Mouse (Mus musculus) naive thymus-derived CD4-positive, alpha-beta T cell, adult 2 months (primary cell): ENCODE results near the gene Itgb7.

Experiments
- DNase-seq: peaks from one replicate; pipeline ENCODE4 v3.0.0-alpha.2; 2011; ENCODE audit warnings: low read depth

Gene Itgb7

GRCm38 (mm10) chr15:102248812-102249191 lies 17.1 kb upstream of the Itgb7 start:
- no peak for DNase-seq

GRCm38 (mm10) chr15:102248131-102248811 lies 16.5 kb upstream of the Itgb7 start:
- no peak for DNase-seq

DNA sequence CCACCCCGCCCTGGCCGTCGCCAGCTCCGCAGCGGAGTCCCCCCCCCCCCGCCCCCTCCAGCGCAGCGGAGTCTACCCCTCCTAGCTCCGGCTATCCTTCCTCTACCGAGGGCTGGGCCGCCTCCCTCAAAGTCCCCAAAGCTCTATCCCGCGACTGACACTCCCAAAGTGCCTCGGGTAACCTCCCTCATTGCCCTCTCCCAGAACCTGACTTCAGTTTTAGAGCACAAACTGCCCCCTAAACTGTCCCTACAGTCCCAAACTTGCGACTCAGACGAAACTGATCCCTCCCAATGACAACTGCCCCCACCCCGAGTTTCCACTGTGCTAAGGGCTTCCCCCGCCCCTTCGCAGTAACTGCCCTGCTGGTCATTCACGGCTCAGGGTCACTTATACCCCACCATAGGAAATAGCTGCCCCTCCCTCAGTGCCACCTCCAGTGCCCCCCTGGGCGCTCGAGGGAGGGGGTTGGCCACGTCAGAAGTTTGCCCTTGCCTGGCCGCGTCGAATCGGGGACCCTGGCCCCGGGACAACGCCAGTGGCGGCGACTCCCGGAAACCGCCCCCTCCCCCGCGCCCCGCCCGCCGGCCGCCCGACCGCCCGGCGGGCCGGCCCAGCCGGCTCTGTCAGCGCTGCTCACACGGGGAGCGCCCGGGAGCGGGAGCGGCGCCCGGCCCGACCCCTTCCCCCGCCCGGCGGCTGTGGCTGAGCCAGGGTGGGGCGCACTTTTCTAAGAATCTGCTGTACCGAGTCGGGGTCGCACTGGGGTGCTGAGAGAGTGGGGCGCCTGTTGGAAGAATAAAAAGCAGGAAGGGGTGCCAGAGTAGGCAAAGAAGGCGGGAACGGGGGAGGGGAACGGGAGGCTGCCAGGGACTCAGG lies 15.7 kb upstream of the Itgb7 start:
- DNase-seq = no peak

DNA sequence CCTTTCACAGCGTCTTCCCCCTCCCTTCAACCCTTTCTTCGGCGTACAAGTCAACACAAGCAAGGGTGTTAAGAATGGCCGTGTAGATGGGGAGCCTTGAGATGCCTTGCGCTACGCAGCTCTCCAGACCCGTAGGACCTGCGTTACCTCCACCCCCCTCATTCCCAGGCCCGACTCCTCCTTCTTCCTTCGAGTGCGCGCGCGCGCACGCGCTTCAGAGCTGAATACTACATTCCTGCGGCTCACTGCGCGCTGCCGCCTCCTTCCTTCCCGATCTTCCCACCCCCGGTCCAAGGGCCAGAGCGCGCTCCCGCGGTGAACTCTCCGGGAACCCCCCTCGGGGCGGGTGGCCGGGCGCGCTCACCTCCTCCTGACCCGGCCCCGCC lies 15.1 kb upstream of the Itgb7 start:
- DNase-seq = peak; percentile 86

- DNase-seq = peak; percentile 90
Observed at GRCm38 (mm10) chr15:102245891-102246741, 14.4 kb upstream of the Itgb7 start.

- DNase-seq = no peak
Observed at GRCm38 (mm10) chr15:102245461-102245881, 13.7 kb upstream of the Itgb7 start.

- no peak for DNase-seq
Observed at GRCm38 (mm10) chr15:102244306-102245191, 12.8 kb upstream of the Itgb7 start.

- no peak for DNase-seq
Observed at GRCm38 (mm10) chr15:102243229-102244190, 11.8 kb upstream of the Itgb7 start.

GRCm38 (mm10) chr15:102242404-102243228 lies 10.9 kb upstream of the Itgb7 start:
- no peak for DNase-seq

GRCm38 (mm10) chr15:102240607-102241006 lies 8.9 kb upstream of the Itgb7 start:
- DNase-seq = no peak

GRCm38 (mm10) chr15:102239851-102240250 lies 8.1 kb upstream of the Itgb7 start:
- DNase-seq = no peak

- peak; percentile 86 for DNase-seq
Observed at GRCm38 (mm10) chr15:102239260-102239590, 7.5 kb upstream of the Itgb7 start.

- no peak for DNase-seq
Observed at GRCm38 (mm10) chr15:102238543-102239259, 7.0 kb upstream of the Itgb7 start.

GRCm38 (mm10) chr15:102235371-102236027 lies 3.8 kb upstream of the Itgb7 start:
- DNase-seq = no peak

GRCm38 (mm10) chr15:102233896-102234295 lies 2.2 kb upstream of the Itgb7 start:
- no peak for DNase-seq

DNA sequence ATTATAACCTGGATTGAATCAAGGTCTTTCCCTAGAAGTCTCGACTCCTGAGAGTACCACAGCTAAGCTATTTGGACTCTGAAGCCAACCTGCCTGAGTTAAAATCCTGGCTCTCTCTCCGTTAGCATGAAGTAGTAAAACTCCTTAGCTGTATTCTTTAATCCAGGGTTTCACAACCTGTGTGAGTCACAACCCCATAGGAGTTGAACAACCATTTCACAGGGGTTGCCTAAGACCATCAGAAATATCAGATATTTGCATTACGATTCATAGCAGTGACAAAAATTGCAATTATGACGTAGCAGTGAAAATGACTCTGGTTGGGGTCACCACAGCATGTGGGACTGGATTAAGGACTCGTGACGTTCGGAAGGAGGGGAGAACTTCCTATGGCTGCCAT lies 1.0 kb upstream of the Itgb7 start:
- no peak for DNase-seq

DNA sequence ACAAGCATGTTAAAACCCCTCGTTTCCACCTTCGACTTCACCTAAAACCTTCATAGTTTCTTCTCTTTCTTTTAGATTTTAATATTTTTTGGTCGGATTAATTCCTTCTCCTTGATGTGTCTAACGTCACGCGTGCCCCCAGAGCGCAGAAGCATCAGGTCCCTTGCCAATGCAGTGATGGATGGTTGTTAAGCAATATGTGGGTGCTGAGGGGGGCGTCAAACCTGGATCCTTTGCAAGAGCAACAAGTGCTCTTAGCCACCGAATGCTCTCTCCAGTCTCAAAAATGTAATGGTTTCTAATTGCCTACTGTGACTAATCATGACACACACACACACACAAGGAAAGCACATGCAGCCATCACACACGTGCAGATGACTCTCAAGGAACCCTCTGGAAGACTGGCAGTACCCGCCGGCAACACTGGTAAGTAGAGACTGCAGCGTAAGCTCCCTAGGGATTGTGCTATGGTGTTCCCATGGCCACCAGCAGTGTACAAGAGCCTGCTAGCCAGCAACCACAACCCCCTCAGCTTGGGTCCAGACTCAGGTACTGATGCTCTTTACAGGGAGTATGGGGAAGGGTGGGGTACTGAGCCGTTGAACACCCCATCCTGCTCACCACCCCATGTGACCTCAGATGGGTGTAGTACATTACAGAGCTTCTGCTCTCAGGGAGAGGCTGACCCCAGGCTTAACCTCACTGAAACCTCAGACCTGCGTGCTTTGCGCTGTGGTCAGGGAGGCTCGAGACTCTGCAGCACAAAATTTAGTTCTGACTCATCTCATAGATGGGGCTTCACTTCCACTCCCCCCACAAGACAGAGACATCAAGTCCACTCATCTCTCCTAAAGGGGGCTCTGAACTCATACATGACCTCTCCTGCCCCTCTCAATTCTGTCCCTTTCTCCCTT lies 1.1 kb downstream of the Itgb7 start:
- no peak for DNase-seq
